Mouse (Mus musculus): ENCODE measurements around the gene Morc1. TPM values are rescaled to one million over a fixed set of nuclear protein-coding genes. Genes with fewer than 3 reads are reported as not detected.

Morc1 gene
- polyA plus RNA-seq, 1 experiment from 2014 or later = 0.19 TPM

DNA sequence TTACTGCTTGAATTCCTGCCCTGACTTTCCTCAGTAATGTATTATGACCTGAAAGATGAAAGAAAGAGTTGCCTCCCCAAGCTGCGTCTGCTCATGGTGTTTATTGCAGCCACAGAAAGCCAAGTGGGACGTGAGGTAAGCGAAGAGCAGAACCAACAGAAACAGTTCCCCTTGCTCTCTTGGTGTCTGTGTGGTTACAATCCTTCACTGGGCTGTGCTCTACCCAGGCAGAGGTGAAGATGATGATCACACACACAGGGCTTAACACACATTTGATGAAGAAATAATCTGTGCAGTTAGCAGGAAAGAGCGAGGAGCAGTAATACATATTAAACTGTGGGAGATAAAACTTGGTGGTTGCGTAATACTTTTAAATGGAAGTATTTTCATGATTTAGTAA is 246.3 kb downstream of the Morc1 start:
- H3K9ac ChIP-seq (ENCODE audit: low read length) = no peak overlapping the region
- H3K9me3 ChIP-seq (ENCODE audit: control insufficient read depth, low read length) = no peaks in the 10 kb centered on the region
- no peaks in the 10 kb centered on the region for H3K4me1 ChIP-seq (replicated peaks; ENCODE audit: control insufficient read depth, insufficient read depth)
- H3K36me3 ChIP-seq (ENCODE audit: control insufficient read depth, insufficient read depth, low read length) = no peaks in the 10 kb centered on the region
- H3K27ac ChIP-seq (replicated peaks) = no peak overlapping the region
- DNase-seq (ENCODE audit: low spot score) (no peak), ATAC-seq (ENCODE audit: low FRiP score, low TSS enrichment) (no peak)
- H3K27me3 ChIP-seq (ENCODE audit: control insufficient read depth, insufficient read depth, low read length) = no peaks in the 10 kb centered on the region
- WGBS = 69% methylated on average over 5 of the region's 5 CpGs
- TF ChIP-seq CTCF (IDR thresholded peaks at IDR 0.05; ENCODE audit: low read depth) = no peak
- no peak for TF ChIP-seq EP300 (optimal IDR thresholded peaks at IDR 0.05)
- no peak overlapping the region for H3K4me2 ChIP-seq (replicated peaks; ENCODE audit: low read depth)
- H3K4me3 ChIP-seq (ENCODE audit: low read depth, low read length) = no peak overlapping the region

GRCm38 (mm10) chr16:48678029-48678428 is 247.0 kb downstream of the Morc1 start:
- H3K4me3 ChIP-seq (ENCODE audit: low read depth, low read length) = no peak overlapping the region
- H3K27me3 ChIP-seq (ENCODE audit: control insufficient read depth, insufficient read depth, low read length) = no peaks in the 10 kb centered on the region
- no peak overlapping the region for H3K4me2 ChIP-seq (replicated peaks; ENCODE audit: low read depth)
- no peak overlapping the region for H3K9ac ChIP-seq (ENCODE audit: low read length)
- no peaks in the 10 kb centered on the region for H3K9me3 ChIP-seq (ENCODE audit: control insufficient read depth, low read length)
- ATAC-seq (ENCODE audit: low FRiP score, low TSS enrichment) (no peak), DNase-seq (ENCODE audit: low spot score) (no peak)
- WGBS = 75% methylated on average over 1 of the region's 1 CpGs
- TF ChIP-seq EP300 (optimal IDR thresholded peaks at IDR 0.05) (no peak), CTCF (IDR thresholded peaks at IDR 0.05; ENCODE audit: low read depth) (no peak)
- H3K36me3 ChIP-seq (ENCODE audit: control insufficient read depth, insufficient read depth, low read length) = no peaks in the 10 kb centered on the region
- no peaks in the 10 kb centered on the region for H3K4me1 ChIP-seq (replicated peaks; ENCODE audit: control insufficient read depth, insufficient read depth)
- no peak overlapping the region for H3K27ac ChIP-seq (replicated peaks)

Other genes starting within 250 kb of the Morc1 start
- gene Dppa4, start 147.5 kb upstream of the Morc1 start, polyA plus RNA-seq (2015; fragmentation: Nextera tagmentation; extraction: Ambion mirVana) = not detected in 2 replicates
- gene Dppa2, start 127.3 kb upstream of the Morc1 start, polyA plus RNA-seq (2015; fragmentation: Nextera tagmentation; extraction: Ambion mirVana) = 0.07 TPM in 1 of 2 replicates, not detected in the other
- 0.58 and 0.88 TPM in 2 replicates for gene Gm5485, start 18.8 kb upstream of the Morc1 start, polyA plus RNA-seq (2015; fragmentation: Nextera tagmentation; extraction: Ambion mirVana)